In the genomic region with DNA sequence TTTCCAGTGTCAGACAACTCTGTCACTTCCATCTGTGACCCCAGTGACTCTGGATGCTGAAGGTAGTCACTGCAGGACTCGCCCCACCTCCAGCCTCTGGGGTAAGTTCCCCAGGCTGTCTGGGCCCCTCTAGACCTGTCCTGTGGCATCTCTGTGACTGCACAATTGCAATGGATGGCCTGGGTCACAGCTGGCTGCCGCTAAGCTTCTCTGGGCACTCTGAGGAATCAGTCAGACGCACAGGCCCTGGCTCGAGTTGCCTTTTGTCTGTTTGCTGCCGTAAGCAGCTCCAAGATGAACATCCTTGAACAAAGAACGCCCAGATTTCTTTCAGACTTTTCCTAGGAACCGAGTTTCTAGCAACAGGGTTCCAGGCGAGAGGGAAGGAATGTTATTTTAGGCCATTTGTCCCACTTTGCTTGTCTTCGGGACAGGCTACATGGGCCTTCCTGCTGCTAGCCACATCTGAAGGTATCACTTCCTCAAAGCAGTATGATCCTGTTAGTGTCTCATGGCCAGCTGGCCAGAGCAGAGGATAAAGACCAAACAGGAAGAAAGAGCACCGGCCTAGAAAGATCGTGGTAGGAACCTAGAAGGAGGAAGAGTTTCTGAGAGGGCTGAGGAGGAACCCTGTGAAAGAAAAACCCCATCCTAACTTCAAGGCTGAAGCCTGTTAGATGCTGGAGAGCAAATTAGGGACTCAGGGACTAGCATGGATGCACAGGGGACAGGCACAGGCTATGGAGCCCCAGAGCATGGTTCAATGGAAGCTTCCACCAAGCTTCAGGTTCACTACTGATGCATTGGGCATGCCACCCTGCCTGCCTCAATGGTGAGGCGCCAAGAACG, we compare ENCODE assay signal across 19 mouse cellular contexts. TPM values are rescaled to one million over a fixed set of nuclear protein-coding genes. Genes with fewer than 3 reads are reported as not detected.
DNase-seq lines count a peak whose midpoint lies in the region; TF ChIP-seq lines count a peak whose summit lies in the region.
"Had no signal": no experiment of that assay in that cellular context is flagged by ENCODE, and none has a peak within 500 bp of the region (broad histone marks: within the 10 kb centered on the region; RNA-seq: fewer than 3 reads in every experiment).

No protein-coding gene starts in this region.

- H3K36me3 ChIP-seq in heart, adult 2 months (ENCODE audit: control insufficient read depth, insufficient read depth, low read length), result no peaks in the 10 kb centered on the region
- H3K36me3 ChIP-seq in spleen, adult 2 months (ENCODE audit: control insufficient read depth, insufficient read depth, low read length), result no peaks in the 10 kb centered on the region
- H3K36me3 ChIP-seq in small intestine, adult 2 months (ENCODE audit: control insufficient read depth, insufficient read depth, low read length), result no peaks in the 10 kb centered on the region
- H3K36me3 ChIP-seq: liver, embryonic 12.5 days; stomach, embryonic 15.5 days had no signal

- H3K27ac ChIP-seq in heart, adult 2 months, result peak overlapping the region; percentile 15
- peak overlapping the region; percentile 56 for H3K27ac ChIP-seq in spleen, adult 2 months (ENCODE audit: insufficient read depth, low read length)
- peak overlapping the region; percentile 51 for H3K27ac ChIP-seq in small intestine, adult 2 months (ENCODE audit: insufficient read depth, low read depth, low read length)
- H3K27ac ChIP-seq: forebrain, embryonic 13.5 days; hindbrain, embryonic 14.5 days; liver, embryonic 12.5 days; stomach, embryonic 15.5 days had no signal

- intact Hi-C loops in heart, adult 2 months (cut with DNase I), result loop anchor here (10.0 kb wide), 1 partner anchor 448 kb away; no protein-coding TSS in a partner anchor
- intact Hi-C loops in heart, postnatal 36 days (cut with DNase I), result loop anchor here (10.0 kb wide), 1 partner anchor 448 kb away; no protein-coding TSS in a partner anchor

- peak in 1 of 2 experiments; percentile 48 for DNase-seq in heart, adult 2 months
- DNase-seq in heart, postnatal 4 days, result no peak
- DNase-seq in spleen, adult 2 months (ENCODE audit: low read depth in 1 of 2, low spot score in 2 of 2), result peak in 1 of 2 experiments; percentile 39
- DNase-seq in spleen, adult 12 weeks (ENCODE audit: low spot score), result no peak
- DNase-seq in heart, postnatal 36 days, result peak; percentile 17 to 25
- no peak for DNase-seq in layer of hippocampus, postnatal 36 days
- DNase-seq in ovary, adult 18-20 months (ENCODE audit: low spot score), result no peak
- DNase-seq: adrenal gland, postnatal 14 days; cerebellum, adult 18-20 months; gastrocnemius, postnatal 36 days; thymus, postnatal 4 days had no signal

- no peaks in the 10 kb centered on the region for H3K79me2 ChIP-seq in heart, adult 2 months (replicated peaks; ENCODE audit: control insufficient read depth, insufficient read depth, low read length)

- no peak overlapping the region for H3K9ac ChIP-seq in heart, adult 2 months (ENCODE audit: low read depth, low read length)
- H3K9ac ChIP-seq: forebrain, embryonic 13.5 days; hindbrain, embryonic 14.5 days; liver, embryonic 12.5 days; stomach, embryonic 15.5 days had no signal

- TF ChIP-seq POLR2A in heart, adult 2 months (IDR thresholded peaks at IDR 0.05; ENCODE audit: insufficient read depth, low read depth, low read length), result no peak
- no peak for TF ChIP-seq POLR2A in spleen, adult 2 months (IDR thresholded peaks at IDR 0.05; ENCODE audit: low read depth, low read length)
- no peak for TF ChIP-seq POLR2A in small intestine, adult 2 months (IDR thresholded peaks at IDR 0.05; ENCODE audit: low read depth, low read length)

- H3K4me1 ChIP-seq in heart, adult 2 months (ENCODE audit: control insufficient read depth, insufficient read depth, low read length), result peaks cover 1% of the 10 kb centered on the region
- H3K4me1 ChIP-seq in spleen, adult 2 months (ENCODE audit: control insufficient read depth, insufficient read depth, insufficient read length), result peaks cover 36% of the 10 kb centered on the region
- no peaks in the 10 kb centered on the region for H3K4me1 ChIP-seq in small intestine, adult 2 months (ENCODE audit: control insufficient read depth, insufficient read depth, insufficient read length, low read length)
- H3K4me1 ChIP-seq: stomach, embryonic 15.5 days had no signal

- no peaks in the 10 kb centered on the region for H3K27me3 ChIP-seq in heart, adult 2 months (ENCODE audit: control insufficient read depth, insufficient read depth, low read length)
- no peaks in the 10 kb centered on the region for H3K27me3 ChIP-seq in spleen, adult 2 months (ENCODE audit: control insufficient read depth, insufficient read depth, low read length)
- H3K27me3 ChIP-seq in small intestine, adult 2 months (ENCODE audit: control insufficient read depth, insufficient read depth, low read length), result no peaks in the 10 kb centered on the region
- H3K27me3 ChIP-seq: liver, embryonic 12.5 days; stomach, embryonic 15.5 days had no signal

- no peak for TF ChIP-seq EP300 in heart, adult 2 months (IDR thresholded peaks at IDR 0.05; ENCODE audit: insufficient read depth, low read depth, low read length)

- no peak for TF ChIP-seq CTCF in heart, adult 2 months (IDR thresholded peaks at IDR 0.05)
- TF ChIP-seq CTCF in spleen, adult 2 months (IDR thresholded peaks at IDR 0.05; ENCODE audit: extremely low read depth, insufficient read depth, insufficient read length, insufficient replicate concordance), result no peak
- TF ChIP-seq CTCF in small intestine, adult 2 months (IDR thresholded peaks at IDR 0.05; ENCODE audit: extremely low read depth, insufficient read length, insufficient replicate concordance, low read depth, low read length), result no peak

- H3K4me3 ChIP-seq in heart, adult 2 months, result no peak overlapping the region
- H3K4me3 ChIP-seq in spleen, adult 2 months (ENCODE audit: extremely low read depth, insufficient read depth, insufficient read length), result no peak overlapping the region
- H3K4me3 ChIP-seq in small intestine, adult 2 months (ENCODE audit: low read depth, low read length), result no peak overlapping the region
- H3K4me3 ChIP-seq: forebrain, embryonic 13.5 days; liver, embryonic 12.5 days; stomach, embryonic 15.5 days had no signal

- 67% methylated on average over 13 of the region's 13 CpGs for WGBS in heart, adult 2 months
- 29% methylated on average over 13 of the region's 13 CpGs for WGBS in spleen, adult 2 months
- 62% methylated on average over 13 of the region's 13 CpGs for WGBS in small intestine, adult 2 months

RNA-seq across cellular contexts. Expression of gene Hrh2, which starts 31.2 kb away (rescaled TPM):
- under 1 TPM; 0.23 to 0.34 TPM for total RNA-seq in heart, adult 2 months (2021)
- 0.68 and 1.3 TPM in 2 replicates for polyA plus RNA-seq in heart, adult 2 months (2012; rRNA removed)
- total RNA-seq in heart, postnatal 4 days (2021), result under 1 TPM; 0.11 to 0.12 TPM
- polyA plus RNA-seq in spleen, adult 2 months (2012; rRNA removed), result 4.0 and 5.8 TPM in 2 replicates
- under 1 TPM; 0.39 to 0.43 TPM for total RNA-seq in heart, postnatal 36 days (2021)
- 0.62 and 0.70 TPM in 2 replicates for polyA plus RNA-seq in small intestine, adult 2 months (2012; rRNA removed)
- 1 to 10 TPM; 6.6 to 7.0 TPM for total RNA-seq in layer of hippocampus, postnatal 36 days (2021)
- polyA plus RNA-seq: kidney, embryonic 14.5 days; neural tube, embryonic 11.5 days; Patski had no signal

Comparison
In these comparisons a context has a peak if more than half of its experiments do, and no peak if none do; other contexts are left out.
1. DNase-seq: peak in heart, postnatal 36 days (2 of 2); none in heart, postnatal 4 days (single experiment), spleen, adult 12 weeks (single experiment), layer of hippocampus, postnatal 36 days (0 of 2) and ovary, adult 18-20 months (single experiment).
2. RNA of gene Hrh2, which starts 31.2 kb away (total RNA-seq): 6.6 to 7.0 TPM in layer of hippocampus, postnatal 36 days; 0.39 to 0.43 TPM in heart, postnatal 36 days, 0.23 to 0.34 TPM in heart, adult 2 months and 0.11 to 0.12 TPM in heart, postnatal 4 days; every median in the first group is over 4 times any median in the second.
3. Peak in every context shown above with its lines, with median percentiles within 50 percentile points of each other: H3K27ac ChIP-seq.